Mouse (Mus musculus) midbrain, embryonic 11.5 days (tissue): ENCODE data around the gene Ctf1. TPM values are rescaled to one million over a fixed set of nuclear protein-coding genes. Genes with fewer than 3 reads are reported as not detected.
"Not testable (repeated sequence)": the region's sequence is repeated elsewhere in the genome, so short reads cannot be mapped to it uniquely, and the experiment has no call there.

Experiments
- ATAC-seq: fragments of 200-750 bp; cut with Nextera tagmentation; 2 replicates; pipeline ENCODE4 v1.8.0; 2017; ENCODE audit warnings: moderate TSS enrichment, moderate library complexity; ENCODE audit not compliant: low FRiP score
- DNase-seq: peaks from one replicate; pipeline ENCODE4 v3.0.0; 2015; ENCODE audit warnings: low spot score; ENCODE audit errors: missing footprints
- H3K27ac ChIP-seq: fragments of 300-500 bp; sonication (generic); 2 replicates; pipeline ENCODE4 v1.5.1; 2014; ENCODE audit warnings: low read depth, low read length
- H3K27me3 ChIP-seq: fragments of 300-500 bp; sonication (generic); 2 replicates; pipeline ENCODE4 v1.6.1; 2014; ENCODE audit warnings: mild to moderate bottlenecking, low read length, moderate library complexity, mixed read lengths; ENCODE audit not compliant: control insufficient read depth, insufficient read depth
- H3K36me3 ChIP-seq: fragments of 300-500 bp; sonication (generic); 2 replicates; pipeline ENCODE4 v1.6.1; 2014; ENCODE audit warnings: mild to moderate bottlenecking, low read length, moderate library complexity, mixed read lengths; ENCODE audit not compliant: control insufficient read depth, insufficient read depth
- H3K4me1 ChIP-seq: fragments of 300-500 bp; sonication (generic); 2 replicates; pipeline ENCODE4 v1.6.1; 2014; ENCODE audit warnings: low read length; ENCODE audit not compliant: control insufficient read depth, insufficient read depth
- H3K4me2 ChIP-seq: fragments of 300-500 bp; sonication (generic); 2 replicates; pipeline ENCODE4 v1.6.1; 2014; ENCODE audit warnings: mild to moderate bottlenecking, moderate library complexity
- H3K4me3 ChIP-seq: fragments of 300-500 bp; sonication (generic); 2 replicates; pipeline ENCODE4 v1.5.1; 2014; ENCODE audit warnings: low read depth, low read length
- H3K9ac ChIP-seq: fragments of 300-500 bp; sonication (generic); 2 replicates; pipeline ENCODE4 v1.6.1; 2014; ENCODE audit warnings: low read length
- H3K9me3 ChIP-seq: fragments of 300-500 bp; sonication (generic); 2 replicates; pipeline ENCODE4 v1.6.1; 2016; ENCODE audit warnings: low read length; ENCODE audit not compliant: control insufficient read depth
- WGBS: fragments of 180-500 bp; shearing (Covaris S2); extraction: QIAGEN DNeasy Blood & Tissue Kit; methylation state at CpG from one replicate; pipeline ENCODE4 v1.1.7; 2014; 5-methylcytosine and 5-hydroxymethylcytosine counted together
- polyA plus RNA-seq: library from polyadenylated mRNA; unstranded; fragments of >200 nt; fragmentation: Nextera tagmentation; extraction: Ambion mirVana; gene quantifications from 2 replicates; pipeline ENCODE4 v1.2.1, GENCODE M21; 2014

Ctf1 gene
- polyA plus RNA-seq, 1 experiment from 2014 or later, result 4.0 TPM

DNA sequence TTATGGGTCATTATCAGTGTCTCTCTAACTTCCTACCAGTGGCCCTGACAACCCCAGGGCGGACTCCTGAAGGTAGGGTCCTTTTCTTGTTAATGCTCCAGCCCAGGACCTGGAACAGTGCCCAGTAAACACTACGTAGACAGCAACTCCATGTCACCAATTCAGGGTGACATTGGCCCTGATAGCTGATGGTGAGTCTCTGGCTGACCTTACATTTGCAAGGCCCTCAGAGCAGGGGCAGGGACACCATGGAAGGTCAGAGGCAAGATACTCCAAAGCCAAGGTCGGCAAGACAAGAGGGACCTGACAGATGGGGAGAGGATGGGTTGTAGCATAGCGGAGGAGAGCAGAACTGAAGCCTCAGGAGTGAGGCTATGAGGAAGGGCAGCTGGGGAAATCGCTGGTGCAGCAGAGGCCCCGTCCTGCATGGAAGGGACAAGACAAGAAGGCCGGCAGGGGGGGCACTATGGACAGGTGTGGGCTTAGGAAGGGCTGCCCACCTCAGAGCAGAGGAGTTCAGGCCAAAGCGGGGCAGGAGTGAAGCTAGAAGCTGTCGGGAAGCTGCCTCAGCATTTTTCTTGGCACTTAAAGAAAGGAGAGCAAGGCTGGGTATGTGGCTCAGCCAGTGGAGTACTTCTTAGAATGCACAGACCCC, 22.8 kb upstream of the Ctf1 start:
- no peak overlapping the region for H3K9ac ChIP-seq
- H3K4me1 ChIP-seq, result peaks cover 6% of the 10 kb centered on the region
- ATAC-seq, result no peak
- H3K4me2 ChIP-seq, result no peak overlapping the region
- H3K9me3 ChIP-seq, result no peaks in the 10 kb centered on the region
- no peaks in the 10 kb centered on the region for H3K27me3 ChIP-seq
- no peak for DNase-seq
- no peak overlapping the region for H3K27ac ChIP-seq
- WGBS, result 79% methylated on average over 9 of the region's 9 CpGs
- H3K36me3 ChIP-seq, result no peaks in the 10 kb centered on the region
- no peak overlapping the region for H3K4me3 ChIP-seq

DNA sequence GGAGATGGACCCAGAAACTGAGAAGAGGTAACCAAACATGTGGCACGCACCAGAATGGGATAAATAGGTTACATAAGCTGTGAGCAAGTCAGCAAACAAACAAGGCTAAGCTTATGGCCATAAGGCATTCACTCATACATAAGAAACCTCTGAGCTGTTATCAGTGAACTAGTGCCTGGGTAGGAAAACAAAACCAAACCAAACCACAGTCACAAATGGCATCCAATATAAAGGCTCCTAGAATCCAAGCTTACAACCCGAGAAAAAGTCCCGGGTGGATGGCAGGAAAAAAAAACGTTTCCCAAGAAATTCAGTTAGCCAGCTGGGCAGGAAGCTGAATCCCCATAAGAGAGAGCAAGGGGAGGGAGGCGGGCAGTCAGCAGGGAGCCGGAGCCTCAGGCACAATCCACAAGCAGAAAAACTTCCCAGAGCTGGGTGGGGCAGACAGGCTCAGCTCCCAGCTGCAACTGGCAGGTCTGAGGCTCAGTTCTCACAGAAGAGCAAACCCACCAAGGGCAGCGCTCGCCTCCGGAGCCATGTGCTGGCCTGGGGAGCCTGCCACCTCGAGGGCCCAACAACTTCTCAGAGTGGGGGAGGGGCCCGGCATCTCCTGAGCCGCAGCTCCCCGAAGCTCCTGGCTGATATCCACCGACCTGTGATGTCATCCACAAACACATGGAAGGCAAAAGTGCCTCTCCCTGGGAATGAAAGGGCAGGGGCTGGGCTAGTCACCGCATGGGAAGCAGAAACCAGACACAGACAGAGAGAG, 21.1 kb upstream of the Ctf1 start:
- WGBS, result 6% methylated on average over 15 of the region's 15 CpGs
- peak; percentile 92 for DNase-seq

DNA sequence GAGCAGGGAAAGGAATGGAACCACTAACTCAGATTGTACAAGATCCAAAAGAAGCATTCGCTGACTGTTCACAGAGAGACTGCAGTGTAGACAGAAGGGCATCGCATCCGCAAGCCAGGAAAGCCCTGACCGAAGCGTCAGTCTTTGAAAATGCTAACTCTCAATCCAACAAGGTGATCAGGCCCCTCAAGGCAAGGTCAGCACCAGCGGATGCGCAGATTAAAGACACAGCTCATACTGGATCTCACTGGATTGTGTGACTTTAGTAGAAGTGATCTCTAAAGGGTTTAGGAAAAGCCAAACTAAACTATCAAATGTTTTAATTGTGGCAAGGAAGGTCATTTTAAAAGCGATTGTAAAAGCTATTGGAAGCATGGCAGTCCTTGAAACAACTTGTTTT, 19.2 kb upstream of the Ctf1 start:
- ATAC-seq (no peak), DNase-seq (no peak)
- H3K4me3 ChIP-seq, result no peak overlapping the region
- H3K4me1 ChIP-seq, result peaks cover 6% of the 10 kb centered on the region
- H3K36me3 ChIP-seq, result no peaks in the 10 kb centered on the region
- no peaks in the 10 kb centered on the region for H3K9me3 ChIP-seq
- no peak overlapping the region for H3K27ac ChIP-seq
- H3K9ac ChIP-seq, result no peak overlapping the region
- no peak overlapping the region for H3K4me2 ChIP-seq
- WGBS, result 92% methylated on average over 8 of the region's 8 CpGs
- no peaks in the 10 kb centered on the region for H3K27me3 ChIP-seq

More for the DNA sequence above, 21.1 kb upstream of the Ctf1 start:
- Histone ChIP-seq H3K4me2 (peak overlapping the region; percentile 38), H3K4me1 (peaks cover 6% of the 10 kb centered on the region), H3K27ac (peak overlapping the region; percentile 22; the same call in 1 of the 2 replicates), H3K9me3 (no peaks in the 10 kb centered on the region), H3K4me3 (no peak overlapping the region), H3K36me3 (no peaks in the 10 kb centered on the region), H3K9ac (peak overlapping the region; percentile 34), H3K27me3 (no peaks in the 10 kb centered on the region)
- no peak for ATAC-seq

DNA sequence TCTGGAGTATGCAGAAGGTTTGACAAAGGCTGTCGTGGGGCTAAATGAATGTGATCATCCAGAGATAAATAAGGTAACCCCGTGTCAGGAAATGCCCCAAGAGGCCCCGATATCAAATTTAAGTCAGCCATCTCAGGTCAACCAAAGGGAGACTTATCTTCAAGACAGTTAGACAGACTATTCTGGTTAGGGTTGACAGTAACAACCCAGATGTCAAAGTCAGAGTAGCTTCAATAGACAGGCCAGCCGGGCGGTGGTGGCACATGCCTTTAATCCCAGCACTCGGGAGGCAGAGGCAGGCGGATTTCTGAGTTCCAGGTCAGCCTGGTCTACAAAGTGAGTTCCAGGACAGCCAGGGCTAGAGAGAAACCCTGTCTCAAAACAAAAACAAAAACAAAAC, 18.8 kb upstream of the Ctf1 start:
- H3K4me1 ChIP-seq, DNase-seq, H3K27me3 ChIP-seq, H3K9ac ChIP-seq, H3K4me3 ChIP-seq, H3K27ac ChIP-seq, H3K36me3 ChIP-seq, H3K9me3 ChIP-seq, H3K4me2 ChIP-seq, ATAC-seq: not testable (repeated sequence)
- WGBS, result 88% methylated on average over 7 of the region's 7 CpGs

DNA sequence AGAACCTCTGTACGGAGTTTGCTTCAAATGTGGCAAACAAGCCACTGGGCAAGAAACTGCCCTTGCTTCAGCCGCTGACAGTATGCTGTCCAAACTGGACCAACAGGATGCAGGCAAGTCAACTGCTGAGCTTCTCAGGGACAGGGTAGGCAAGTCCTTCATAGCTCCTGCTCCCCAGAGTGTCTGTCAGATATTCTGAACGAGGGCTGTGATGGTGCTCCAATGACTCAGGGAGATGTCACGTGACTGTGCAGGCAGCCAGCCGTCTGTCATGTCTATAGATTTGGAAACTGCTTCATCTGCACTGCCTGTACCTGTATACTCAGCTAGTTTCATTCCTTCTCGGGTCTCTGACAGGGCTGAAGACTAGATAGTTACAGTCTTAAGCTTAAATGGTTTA, 13.6 kb upstream of the Ctf1 start:
- DNase-seq (no peak), ATAC-seq (no peak)
- Histone ChIP-seq H3K4me3 (no peak overlapping the region), H3K36me3 (no peaks in the 10 kb centered on the region), H3K27ac (no peak overlapping the region), H3K4me2 (no peak overlapping the region), H3K27me3 (no peaks in the 10 kb centered on the region), H3K4me1 (no peaks in the 10 kb centered on the region), H3K9ac (no peak overlapping the region), H3K9me3 (no peaks in the 10 kb centered on the region)
- 88% methylated on average over 6 of the region's 6 CpGs for WGBS

DNA sequence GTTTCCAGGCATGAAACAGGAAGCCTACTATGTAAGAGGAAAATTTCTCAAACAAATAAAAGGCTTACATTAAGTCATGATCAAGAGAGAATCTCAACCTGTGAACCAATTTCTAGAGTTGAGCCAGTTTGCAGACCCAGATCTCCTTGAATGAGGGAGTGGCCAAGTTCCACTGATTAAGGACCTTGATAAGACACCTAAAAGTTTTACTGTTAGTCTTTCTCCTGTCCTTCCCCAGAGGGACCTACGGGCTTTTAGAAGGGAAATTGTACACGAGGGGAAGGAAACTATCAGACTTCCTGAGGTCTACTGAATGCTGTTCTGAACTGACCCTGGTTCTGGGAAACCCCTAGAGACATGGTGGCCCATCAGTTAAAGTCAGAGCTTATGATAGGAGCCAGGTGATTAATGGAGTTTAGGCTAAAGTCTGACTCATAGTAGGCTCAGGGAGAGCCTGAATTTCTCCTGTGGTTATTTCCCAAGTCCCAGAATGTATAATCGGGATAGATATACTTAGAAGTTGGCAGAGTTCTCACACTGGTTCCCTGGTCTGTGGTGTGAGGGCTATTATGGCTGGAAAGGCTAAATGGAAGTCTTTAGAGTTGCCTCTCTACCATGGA, 11.7 kb upstream of the Ctf1 start:
- H3K9me3 ChIP-seq, result no peaks in the 10 kb centered on the region
- WGBS, result 89% methylated on average over 3 of the region's 3 CpGs
- no peak for DNase-seq
- no peak overlapping the region for H3K4me3 ChIP-seq
- no peaks in the 10 kb centered on the region for H3K4me1 ChIP-seq
- no peaks in the 10 kb centered on the region; the same call in 1 of the 2 replicates for H3K36me3 ChIP-seq
- no peaks in the 10 kb centered on the region for H3K27me3 ChIP-seq
- no peak for ATAC-seq
- no peak overlapping the region for H3K9ac ChIP-seq
- H3K27ac ChIP-seq, result no peak overlapping the region
- no peak overlapping the region for H3K4me2 ChIP-seq

DNA sequence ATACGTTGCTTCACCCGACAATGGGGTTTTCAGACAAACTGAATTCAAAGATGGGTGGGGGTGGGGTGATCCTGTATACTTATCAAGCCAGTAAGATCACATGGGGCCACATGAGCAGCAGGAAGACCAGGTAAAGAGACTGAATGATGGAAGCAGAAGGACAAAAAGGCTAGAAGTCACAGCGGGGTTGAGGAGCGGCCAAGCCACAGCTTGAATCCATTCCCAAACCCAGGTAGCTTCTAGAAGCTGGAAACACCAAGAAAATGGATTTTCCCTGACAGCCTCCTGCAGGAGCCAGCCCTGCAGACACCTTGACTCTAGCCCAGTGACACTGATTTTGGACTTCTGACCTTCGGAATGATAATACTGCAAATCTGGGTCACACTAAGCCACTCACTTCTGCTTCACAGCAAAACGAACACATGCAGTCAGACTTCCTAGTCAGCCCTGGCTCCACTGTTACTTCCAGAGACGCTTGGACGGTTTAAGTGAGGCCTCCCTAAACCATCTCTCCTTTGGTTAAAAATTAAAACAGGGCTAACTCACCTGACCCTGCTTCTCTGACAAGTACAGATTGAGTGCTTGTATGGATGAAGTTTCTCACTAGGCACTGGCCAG, 8.9 kb upstream of the Ctf1 start:
- WGBS, result 92% methylated on average over 8 of the region's 8 CpGs
- Histone ChIP-seq H3K9me3 (no peaks in the 10 kb centered on the region), H3K4me1 (peaks cover 12% of the 10 kb centered on the region), H3K36me3 (no peaks in the 10 kb centered on the region; the same call in 1 of the 2 replicates), H3K9ac (no peak overlapping the region), H3K27me3 (no peaks in the 10 kb centered on the region), H3K27ac (no peak overlapping the region), H3K4me2 (no peak overlapping the region), H3K4me3 (no peak overlapping the region)
- DNase-seq, result no peak
- no peak for ATAC-seq

DNA sequence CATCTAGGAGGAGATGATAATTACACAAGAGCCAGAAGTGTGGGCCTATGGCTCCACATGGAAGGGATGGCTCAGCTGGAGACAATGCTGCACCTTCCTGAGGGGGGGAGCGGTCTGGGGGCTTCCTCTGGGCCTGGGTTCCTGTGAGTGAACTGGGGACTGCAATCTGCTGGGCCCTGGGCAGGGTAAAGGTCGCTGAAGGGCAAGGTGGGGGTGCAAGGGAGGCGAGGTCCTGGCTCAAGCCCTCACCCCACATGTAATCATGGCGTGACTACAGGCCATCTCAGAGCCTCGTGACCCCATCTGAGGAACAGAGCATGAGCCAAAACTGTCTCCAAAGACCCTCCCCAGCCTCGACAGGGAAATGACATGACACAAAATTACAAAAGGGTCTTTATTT, 7.9 kb upstream of the Ctf1 start:
- Histone ChIP-seq H3K27me3 (no peaks in the 10 kb centered on the region), H3K36me3 (no peaks in the 10 kb centered on the region; the same call in 1 of the 2 replicates), H3K27ac (no peak overlapping the region), H3K9me3 (no peaks in the 10 kb centered on the region), H3K4me1 (peaks cover 12% of the 10 kb centered on the region), H3K4me3 (no peak overlapping the region), H3K4me2 (no peak overlapping the region), H3K9ac (no peak overlapping the region)
- WGBS, result 78% methylated on average over 6 of the region's 6 CpGs
- DNase-seq (no peak), ATAC-seq (no peak)

DNA sequence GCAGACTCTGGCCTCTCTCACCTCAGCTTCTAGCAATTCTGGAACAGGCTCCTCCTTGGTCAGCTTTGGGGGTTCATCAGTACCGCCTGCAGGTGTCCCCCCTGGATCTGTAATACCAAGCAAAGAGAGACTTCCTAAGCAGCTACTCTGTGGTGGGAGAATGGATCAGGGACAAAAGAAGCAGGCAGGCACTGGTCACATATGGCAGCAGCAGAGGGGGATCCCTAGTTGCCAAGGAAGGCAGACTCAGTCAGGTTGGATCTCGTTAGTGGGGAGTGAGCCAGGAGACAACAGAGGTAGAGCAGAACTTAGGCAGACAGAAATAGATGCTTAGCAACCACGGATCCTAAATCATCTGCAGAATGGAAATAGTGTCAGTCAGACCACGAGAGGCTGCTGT, 6.8 kb upstream of the Ctf1 start:
- H3K27me3 ChIP-seq, result no peaks in the 10 kb centered on the region
- no peak overlapping the region for H3K27ac ChIP-seq
- H3K9me3 ChIP-seq, result no peaks in the 10 kb centered on the region
- 86% methylated on average over 4 of the region's 4 CpGs for WGBS
- H3K4me1 ChIP-seq, result peaks cover 12% of the 10 kb centered on the region
- no peak overlapping the region for H3K4me3 ChIP-seq
- ATAC-seq (no peak), DNase-seq (no peak)
- no peak overlapping the region for H3K4me2 ChIP-seq
- no peak overlapping the region for H3K9ac ChIP-seq
- no peaks in the 10 kb centered on the region; the same call in 1 of the 2 replicates for H3K36me3 ChIP-seq
